Mouse (Mus musculus): Measurements from ENCODE around the gene Gprin1. TPM values are rescaled to one million over a fixed set of nuclear protein-coding genes. Genes with fewer than 3 reads are reported as not detected.
"Not testable (repeated sequence)": the region's sequence is repeated elsewhere in the genome, so short reads cannot be mapped to it uniquely, and the experiment has no call there.

The Gprin1 gene
- polyA plus RNA-seq, 1 experiment from 2014 or later: 8.2 TPM

- ATAC-seq (replicated peaks; ENCODE audit: low FRiP score) (peak; percentile 33), DNase-seq (ENCODE audit: low spot score) (peak; percentile 74)
- Histone ChIP-seq H3K36me3 (ENCODE audit: control insufficient read depth, insufficient read depth, low read length) (no peaks in the 10 kb centered on the region), H3K9ac (ENCODE audit: low read length) (peak overlapping the region; percentile 28), H3K27me3 (ENCODE audit: control insufficient read depth, insufficient read depth, low read length) (peaks cover 13% of the 10 kb centered on the region), H3K4me3 (ENCODE audit: low read depth, low read length) (peak overlapping the region; percentile 42), H3K9me3 (ENCODE audit: control insufficient read depth, low read length) (no peaks in the 10 kb centered on the region), H3K27ac (ENCODE audit: low read depth, low read length) (no peak overlapping the region), H3K4me1 (replicated peaks; ENCODE audit: control insufficient read depth, insufficient read depth, low read length) (0 out of 2 replicates have a peak, but pooled peaks cover 3% of the 10 kb centered on the region), H3K4me2 (ENCODE audit: low read depth, low read length, severe bottlenecking) (peak overlapping the region; percentile 79)
- 2% methylated on average over 38 of the region's 38 CpGs for WGBS
Observed at GRCm38 (mm10) chr13:54789561-54790397, 40.1 kb upstream of the Gprin1 start.

- peak; percentile 99 for DNase-seq (ENCODE audit: low spot score)
- H3K9me3 ChIP-seq (ENCODE audit: control insufficient read depth, low read length): no peaks in the 10 kb centered on the region
- WGBS: 4% methylated on average over 36 of the region's 49 CpGs
- H3K4me1 ChIP-seq (replicated peaks; ENCODE audit: control insufficient read depth, insufficient read depth, low read length): 0 out of 2 replicates have a peak, but pooled peaks cover 3% of the 10 kb centered on the region
- H3K9ac ChIP-seq (ENCODE audit: low read length): peak within 1 kb of the TSS; percentile 28
- H3K36me3 ChIP-seq (ENCODE audit: control insufficient read depth, insufficient read depth, low read length): no peaks in the 10 kb centered on the region
- ATAC-seq (replicated peaks; ENCODE audit: low FRiP score): peak; percentile 87
- H3K27ac ChIP-seq (ENCODE audit: low read depth, low read length): no peak within 1 kb of the TSS
- H3K4me2 ChIP-seq (ENCODE audit: low read depth, low read length, severe bottlenecking): peak within 1 kb of the TSS; percentile 79
- peaks cover 13% of the 10 kb centered on the region for H3K27me3 ChIP-seq (ENCODE audit: control insufficient read depth, insufficient read depth, low read length)
- H3K4me3 ChIP-seq (ENCODE audit: low read depth, low read length): peak within 1 kb of the TSS; percentile 42
Observed at GRCm38 (mm10) chr13:54788740-54789560, 39.3 kb upstream of the Gprin1 start, which contains the start of gene Tspan17. TSS of gene Tspan17 (plus strand) at chr13:54789377.

- WGBS: 92% methylated on average over 2 of the region's 2 CpGs
- not testable (repeated sequence) for H3K4me3 ChIP-seq (ENCODE audit: low read depth, low read length); H3K9me3 ChIP-seq (ENCODE audit: control insufficient read depth, low read length); ATAC-seq (replicated peaks; ENCODE audit: low FRiP score); H3K9ac ChIP-seq (ENCODE audit: low read length); H3K4me1 ChIP-seq (replicated peaks; ENCODE audit: control insufficient read depth, insufficient read depth, low read length); H3K27ac ChIP-seq (ENCODE audit: low read depth, low read length); DNase-seq (ENCODE audit: low spot score); H3K4me2 ChIP-seq (ENCODE audit: low read depth, low read length, severe bottlenecking); H3K36me3 ChIP-seq (ENCODE audit: control insufficient read depth, insufficient read depth, low read length)
- H3K27me3 ChIP-seq (ENCODE audit: control insufficient read depth, insufficient read depth, low read length): peaks cover 13% of the 10 kb centered on the region
Observed at GRCm38 (mm10) chr13:54787591-54787990, 37.9 kb upstream of the Gprin1 start.

- no peak within 1 kb of the TSS for H3K4me3 ChIP-seq (ENCODE audit: low read depth, low read length)
- no peak within 1 kb of the TSS for H3K27ac ChIP-seq (ENCODE audit: low read depth, low read length)
- H3K9ac ChIP-seq (ENCODE audit: low read length): no peak within 1 kb of the TSS
- no peaks in the 10 kb centered on the region for H3K9me3 ChIP-seq (ENCODE audit: control insufficient read depth, low read length)
- H3K4me2 ChIP-seq (ENCODE audit: low read depth, low read length, severe bottlenecking): no peak within 1 kb of the TSS
- DNase-seq (ENCODE audit: low spot score): no peak
- no peaks in the 10 kb centered on the region for H3K4me1 ChIP-seq (replicated peaks; ENCODE audit: control insufficient read depth, insufficient read depth, low read length)
- 86% methylated on average over 4 of the region's 4 CpGs for WGBS
- H3K36me3 ChIP-seq (ENCODE audit: control insufficient read depth, insufficient read depth, low read length): no peaks in the 10 kb centered on the region
- no peaks in the 10 kb centered on the region for H3K27me3 ChIP-seq (ENCODE audit: control insufficient read depth, insufficient read depth, low read length)
- ATAC-seq (replicated peaks; ENCODE audit: low FRiP score): no peak
Observed at GRCm38 (mm10) chr13:54783698-54784097, 34.0 kb upstream of the Gprin1 start, which contains the start of gene Eif4e1b. TSS of gene Eif4e1b (plus strand) at chr13:54783998.

- H3K36me3 ChIP-seq (ENCODE audit: control insufficient read depth, insufficient read depth, low read length): no peaks in the 10 kb centered on the region
- H3K27me3 ChIP-seq (ENCODE audit: control insufficient read depth, insufficient read depth, low read length): no peaks in the 10 kb centered on the region
- no peak overlapping the region for H3K27ac ChIP-seq (ENCODE audit: low read depth, low read length)
- H3K9me3 ChIP-seq (ENCODE audit: control insufficient read depth, low read length): no peaks in the 10 kb centered on the region
- ATAC-seq (replicated peaks; ENCODE audit: low FRiP score): no peak
- no peak overlapping the region for H3K4me3 ChIP-seq (ENCODE audit: low read depth, low read length)
- no peaks in the 10 kb centered on the region for H3K4me1 ChIP-seq (replicated peaks; ENCODE audit: control insufficient read depth, insufficient read depth, low read length)
- no peak overlapping the region for H3K4me2 ChIP-seq (ENCODE audit: low read depth, low read length, severe bottlenecking)
- 39% methylated on average over 2 of the region's 2 CpGs for WGBS
- no peak for DNase-seq (ENCODE audit: low spot score)
- no peak overlapping the region for H3K9ac ChIP-seq (ENCODE audit: low read length)
Observed at GRCm38 (mm10) chr13:54783235-54783634, 33.6 kb upstream of the Gprin1 start.

- Histone ChIP-seq H3K36me3 (ENCODE audit: control insufficient read depth, insufficient read depth, low read length) (no peaks in the 10 kb centered on the region), H3K27me3 (ENCODE audit: control insufficient read depth, insufficient read depth, low read length) (no peaks in the 10 kb centered on the region), H3K4me2 (ENCODE audit: low read depth, low read length, severe bottlenecking) (no peak overlapping the region), H3K9me3 (ENCODE audit: control insufficient read depth, low read length) (no peaks in the 10 kb centered on the region), H3K4me1 (replicated peaks; ENCODE audit: control insufficient read depth, insufficient read depth, low read length) (no peaks in the 10 kb centered on the region), H3K9ac (ENCODE audit: low read length) (no peak overlapping the region), H3K4me3 (ENCODE audit: low read depth, low read length) (no peak overlapping the region), H3K27ac (ENCODE audit: low read depth, low read length) (no peak overlapping the region)
- no peak for ATAC-seq (replicated peaks; ENCODE audit: low FRiP score)
- no peak for DNase-seq (ENCODE audit: low spot score)
- 87% methylated on average over 3 of the region's 3 CpGs for WGBS
Observed at GRCm38 (mm10) chr13:54781086-54781485, 31.4 kb upstream of the Gprin1 start.

GRCm38 (mm10) chr13:54780592-54780991, 30.9 kb upstream of the Gprin1 start:
- H3K4me2 ChIP-seq (ENCODE audit: low read depth, low read length, severe bottlenecking): no peak overlapping the region
- no peaks in the 10 kb centered on the region for H3K9me3 ChIP-seq (ENCODE audit: control insufficient read depth, low read length)
- DNase-seq (ENCODE audit: low spot score): no peak
- no peaks in the 10 kb centered on the region for H3K27me3 ChIP-seq (ENCODE audit: control insufficient read depth, insufficient read depth, low read length)
- H3K4me1 ChIP-seq (replicated peaks; ENCODE audit: control insufficient read depth, insufficient read depth, low read length): no peaks in the 10 kb centered on the region
- 81% methylated on average over 3 of the region's 3 CpGs for WGBS
- no peak overlapping the region for H3K4me3 ChIP-seq (ENCODE audit: low read depth, low read length)
- H3K27ac ChIP-seq (ENCODE audit: low read depth, low read length): no peak overlapping the region
- no peaks in the 10 kb centered on the region for H3K36me3 ChIP-seq (ENCODE audit: control insufficient read depth, insufficient read depth, low read length)
- no peak for ATAC-seq (replicated peaks; ENCODE audit: low FRiP score)
- no peak overlapping the region for H3K9ac ChIP-seq (ENCODE audit: low read length)

GRCm38 (mm10) chr13:54767012-54767411, 17.3 kb upstream of the Gprin1 start:
- H3K36me3 ChIP-seq (ENCODE audit: control insufficient read depth, insufficient read depth, low read length): no peaks in the 10 kb centered on the region
- no peak overlapping the region for H3K9ac ChIP-seq (ENCODE audit: low read length)
- 80% methylated on average over 4 of the region's 4 CpGs for WGBS
- no peak overlapping the region for H3K4me3 ChIP-seq (ENCODE audit: low read depth, low read length)
- no peak overlapping the region for H3K4me2 ChIP-seq (ENCODE audit: low read depth, low read length, severe bottlenecking)
- peaks cover 35% of the 10 kb centered on the region for H3K27me3 ChIP-seq (ENCODE audit: control insufficient read depth, insufficient read depth, low read length)
- no peak overlapping the region for H3K27ac ChIP-seq (ENCODE audit: low read depth, low read length)
- peaks cover 8% of the 10 kb centered on the region for H3K4me1 ChIP-seq (replicated peaks; ENCODE audit: control insufficient read depth, insufficient read depth, low read length)
- no peaks in the 10 kb centered on the region for H3K9me3 ChIP-seq (ENCODE audit: control insufficient read depth, low read length)
- DNase-seq (ENCODE audit: low spot score) (no peak), ATAC-seq (replicated peaks; ENCODE audit: low FRiP score) (no peak)
